In genomic region chr1:37324569-37324968, GRCm38 (mm10) we compare ENCODE assay signal across 21 mouse cellular contexts. TPM values are rescaled to one million over a fixed set of nuclear protein-coding genes. Genes with fewer than 3 reads are reported as not detected.
A peak's percentile ranks its signal among the peaks of the same experiment; 100 is the strongest.
DNase-seq lines count a peak whose midpoint lies in the region; ATAC-seq and TF ChIP-seq lines count a peak whose summit lies in the region.
"Had no signal": no experiment of that assay in that cellular context is flagged by ENCODE, and none has a peak within 500 bp of the region (broad histone marks: within the 10 kb centered on the region; RNA-seq: fewer than 3 reads in every experiment).

No protein-coding gene starts in this region.

- DNase-seq in liver, postnatal 0 days = no peak
- DNase-seq in ZHBTc4 (ENCODE audit: low read depth, low spot score) = peak; percentile 59
- peak; percentile 12 for DNase-seq in limb, embryonic 14.5 days (ENCODE audit: low spot score)
- DNase-seq: adrenal gland, postnatal 14 days; cerebellum, adult 8-10 months; gastrocnemius, postnatal 14 days; heart, adult 2 months; kidney, adult 18-20 months; layer of hippocampus, adult 9-11 months; liver; right cerebral cortex, adult 18-20 months; thymus, adult 18-20 months had no signal

- H3K36me3 ChIP-seq in intestine, embryonic 15.5 days = no peaks in the 10 kb centered on the region
- no peaks in the 10 kb centered on the region for H3K36me3 ChIP-seq in intestine, postnatal 0 days (ENCODE audit: control insufficient read depth, insufficient read depth)
- 0 out of 2 replicates have a peak, but pooled peaks cover 4% of the 10 kb centered on the region for H3K36me3 ChIP-seq in liver, postnatal 0 days (replicated peaks; ENCODE audit: insufficient read depth, low read length)
- no peaks in the 10 kb centered on the region for H3K36me3 ChIP-seq in liver, embryonic 12.5 days
- H3K36me3 ChIP-seq in limb, embryonic 14.5 days (ENCODE audit: control insufficient read depth, insufficient read depth, low read length) = no peaks in the 10 kb centered on the region
- H3K36me3 ChIP-seq: forebrain, embryonic 15.5 days; midbrain, embryonic 12.5 days had no signal

- no peak for TF ChIP-seq EP300 in liver, postnatal 0 days (IDR thresholded peaks at IDR 0.05; ENCODE audit: low read depth)

- no peak for TF ChIP-seq POLR2A in limb, embryonic 14.5 days (IDR thresholded peaks at IDR 0.05; ENCODE audit: borderline replicate concordance, extremely low read depth, insufficient read depth, insufficient read length)

- no peaks in the 10 kb centered on the region for H3K9me3 ChIP-seq in intestine, embryonic 15.5 days
- no peaks in the 10 kb centered on the region for H3K9me3 ChIP-seq in intestine, postnatal 0 days (ENCODE audit: control insufficient read depth)
- no peaks in the 10 kb centered on the region for H3K9me3 ChIP-seq in liver, postnatal 0 days (ENCODE audit: low read length)
- peaks cover 5% of the 10 kb centered on the region; the same call in 1 of the 2 replicates for H3K9me3 ChIP-seq in liver, embryonic 12.5 days (replicated peaks)
- H3K9me3 ChIP-seq in limb, embryonic 14.5 days (ENCODE audit: control insufficient read depth, low read length) = no peaks in the 10 kb centered on the region
- H3K9me3 ChIP-seq: forebrain, embryonic 15.5 days; neural tube, embryonic 15.5 days had no signal

- TF ChIP-seq CTCF in intestine, postnatal 0 days (IDR thresholded peaks at IDR 0.05; ENCODE audit: low read depth) = no peak
- TF ChIP-seq CTCF in liver, postnatal 0 days (IDR thresholded peaks at IDR 0.05; ENCODE audit: low read depth) = no peak

- 0 out of 2 replicates have a peak, but pooled peaks cover 7% of the 10 kb centered on the region for H3K4me1 ChIP-seq in intestine, embryonic 15.5 days (replicated peaks)
- H3K4me1 ChIP-seq in intestine, postnatal 0 days (replicated peaks; ENCODE audit: control insufficient read depth, insufficient read depth, low read length) = no peaks in the 10 kb centered on the region
- H3K4me1 ChIP-seq in liver, postnatal 0 days (ENCODE audit: insufficient read depth) = peaks cover 15% of the 10 kb centered on the region
- H3K4me1 ChIP-seq in liver, embryonic 12.5 days = 0 out of 2 replicates have a peak, but pooled peaks cover 4% of the 10 kb centered on the region
- H3K4me1 ChIP-seq in limb, embryonic 14.5 days (ENCODE audit: control insufficient read depth, insufficient read depth, low read length) = peaks cover 8% of the 10 kb centered on the region
- H3K4me1 ChIP-seq: forebrain, embryonic 15.5 days; midbrain, embryonic 12.5 days had no signal

- H3K4me2 ChIP-seq in intestine, embryonic 15.5 days (replicated peaks) = no peak overlapping the region
- H3K4me2 ChIP-seq in intestine, postnatal 0 days (replicated peaks; ENCODE audit: low read depth) = no peak overlapping the region
- no peak overlapping the region for H3K4me2 ChIP-seq in liver, postnatal 0 days (ENCODE audit: low read depth, low read length)
- H3K4me2 ChIP-seq in liver, embryonic 12.5 days = no peak overlapping the region
- no peak overlapping the region for H3K4me2 ChIP-seq in limb, embryonic 14.5 days (replicated peaks; ENCODE audit: low read depth, low read length, severe bottlenecking)
- H3K4me2 ChIP-seq: forebrain, embryonic 15.5 days; midbrain, embryonic 12.5 days; neural tube, embryonic 15.5 days had no signal

- 32% methylated on average over 5 of the region's 5 CpGs for WGBS in intestine, embryonic 15.5 days
- whole genome bisulfite sequencing in intestine, postnatal 0 days = 26% methylated on average over 5 of the region's 5 CpGs
- WGBS in liver, postnatal 0 days (ENCODE audit: insufficient replicate concordance) = 28% methylated on average over 5 of the region's 5 CpGs
- WGBS in liver, embryonic 12.5 days (ENCODE audit: insufficient replicate concordance) = 28% methylated on average over 5 of the region's 5 CpGs
- WGBS in limb, embryonic 14.5 days = 18% methylated on average over 5 of the region's 5 CpGs

- no peak overlapping the region for H3K9ac ChIP-seq in intestine, embryonic 15.5 days
- no peak overlapping the region for H3K9ac ChIP-seq in intestine, postnatal 0 days (ENCODE audit: low read depth, low read length)
- H3K9ac ChIP-seq in liver, postnatal 0 days (replicated peaks) = peak overlapping the region; percentile 34; the same call in 1 of the 2 replicates
- H3K9ac ChIP-seq in liver, embryonic 12.5 days = no peak overlapping the region
- H3K9ac ChIP-seq in limb, embryonic 14.5 days (ENCODE audit: low read depth, low read length, severe bottlenecking) = no peak overlapping the region
- H3K9ac ChIP-seq: forebrain, embryonic 15.5 days; midbrain, embryonic 12.5 days; neural tube, embryonic 15.5 days had no signal

- H3K27ac ChIP-seq in intestine, embryonic 15.5 days = no peak overlapping the region
- H3K27ac ChIP-seq in intestine, postnatal 0 days (ENCODE audit: low read depth, low read length) = no peak overlapping the region
- no peak overlapping the region for H3K27ac ChIP-seq in liver, postnatal 0 days (ENCODE audit: low read depth)
- no peak overlapping the region for H3K27ac ChIP-seq in liver, embryonic 12.5 days
- no peak overlapping the region for H3K27ac ChIP-seq in limb, embryonic 14.5 days (replicated peaks; ENCODE audit: low read depth, low read length)
- H3K27ac ChIP-seq: forebrain, embryonic 15.5 days; heart, adult 2 months; hindbrain, postnatal 0 days; macrophage; midbrain, embryonic 12.5 days; neural tube, embryonic 15.5 days had no signal

- no peak overlapping the region for H3K4me3 ChIP-seq in intestine, embryonic 15.5 days (replicated peaks)
- H3K4me3 ChIP-seq in intestine, postnatal 0 days (ENCODE audit: low read depth, low read length) = no peak overlapping the region
- H3K4me3 ChIP-seq in liver, postnatal 0 days (ENCODE audit: low read depth, low read length) = no peak overlapping the region
- H3K4me3 ChIP-seq in liver, embryonic 12.5 days = no peak overlapping the region
- no peak overlapping the region for H3K4me3 ChIP-seq in limb, embryonic 14.5 days (replicated peaks; ENCODE audit: low read length)
- H3K4me3 ChIP-seq: forebrain, embryonic 15.5 days; heart, adult 2 months; midbrain, embryonic 12.5 days; neural tube, embryonic 15.5 days had no signal

- ATAC-seq in intestine, embryonic 15.5 days = 0 out of 2 replicates have a peak, but pooled peaks have one; percentile 45
- ATAC-seq in intestine, postnatal 0 days = no peak
- no peak for ATAC-seq in liver, postnatal 0 days
- no peak for ATAC-seq in liver, embryonic 12.5 days
- ATAC-seq in limb, embryonic 14.5 days (ENCODE audit: low FRiP score, low read depth) = no peak
- no peak for ATAC-seq in megakaryocyte-erythroid progenitor cell, adult 5-6 weeks (replicated peaks; ENCODE audit: low FRiP score, low TSS enrichment, poor library complexity, severe bottlenecking)
- ATAC-seq: forebrain, embryonic 15.5 days; hindbrain, postnatal 0 days had no signal

- H3K27me3 ChIP-seq in intestine, embryonic 15.5 days (replicated peaks) = no peaks in the 10 kb centered on the region
- no peaks in the 10 kb centered on the region for H3K27me3 ChIP-seq in intestine, postnatal 0 days (replicated peaks; ENCODE audit: control insufficient read depth, insufficient read depth, low read length)
- H3K27me3 ChIP-seq in liver, postnatal 0 days (ENCODE audit: insufficient read depth, low read length) = no peaks in the 10 kb centered on the region
- no peaks in the 10 kb centered on the region for H3K27me3 ChIP-seq in liver, embryonic 12.5 days (replicated peaks)
- no peaks in the 10 kb centered on the region for H3K27me3 ChIP-seq in limb, embryonic 14.5 days (ENCODE audit: control insufficient read depth, insufficient read depth, low read length)
- H3K27me3 ChIP-seq: forebrain, embryonic 15.5 days; midbrain, embryonic 12.5 days; neural tube, embryonic 15.5 days had no signal

RNA-seq across cellular contexts. Expression of gene Inpp4a, which starts 24.9 kb away (rescaled TPM):
- 12.8 and 13.3 TPM in 2 replicates for polyA plus RNA-seq in intestine, embryonic 15.5 days (2015; fragmentation: Nextera tagmentation; extraction: Ambion mirVana)
- polyA plus RNA-seq in intestine, postnatal 0 days (2015; fragmentation: Nextera tagmentation; extraction: Ambion mirVana) = 7.8 and 9.5 TPM in 2 replicates
- 5.0 and 6.7 TPM in 2 replicates for polyA plus RNA-seq in liver, postnatal 0 days (2015; fragmentation: Nextera tagmentation; extraction: Ambion mirVana)
- 4.0 and 4.1 TPM in 2 replicates for polyA plus RNA-seq in liver, embryonic 12.5 days (2016; fragmentation: Nextera tagmentation; extraction: Ambion mirVana)
- 13.6 and 15.6 TPM in 2 replicates for polyA plus RNA-seq in limb, embryonic 14.5 days (2012; rRNA removed)
- polyA plus RNA-seq in limb, embryonic 14.5 days (2014; fragmentation: Nextera tagmentation; extraction: Ambion mirVana) = 16.6 and 18.5 TPM in 2 replicates
- total RNA-seq in megakaryocyte-erythroid progenitor cell, adult 5-6 weeks (2014; fragmentation: Nextera tagmentation) = 4.3 and 5.8 TPM in 2 replicates
- total RNA-seq in megakaryocyte-erythroid progenitor cell, adult 5-6 weeks (2017) = 1.8 and 2.1 TPM in 2 replicates
